Mouse (Mus musculus) adrenal gland (tissue): ENCODE data around the gene 1700016H13Rik.

Source experiments
- intact Hi-C: fragments of 180-260 bp; cut with DNase I; formaldehyde crosslinking; loops from one replicate; pipeline ENCODE4 v1.15.1; 2025

Gene 1700016H13Rik

GRCm38 (mm10) chr5:103612316-103612715, 43.5 kb downstream of the 1700016H13Rik start:
- intact Hi-C loops, result no loop called here

- intact Hi-C loops, result no loop called here
Measured at GRCm38 (mm10) chr5:103610856-103611472, 44.8 kb downstream of the 1700016H13Rik start.

- intact Hi-C loops, result no loop called here
Measured at GRCm38 (mm10) chr5:103610148-103610547, 45.7 kb downstream of the 1700016H13Rik start.

GRCm38 (mm10) chr5:103605707-103606106, 50.1 kb downstream of the 1700016H13Rik start:
- intact Hi-C loops, result no loop called here

GRCm38 (mm10) chr5:103603115-103603893, 52.5 kb downstream of the 1700016H13Rik start:
- intact Hi-C loops, result no loop called here

GRCm38 (mm10) chr5:103598881-103599280, 56.9 kb downstream of the 1700016H13Rik start:
- intact Hi-C loops, result no loop called here

- intact Hi-C loops, result no loop called here
Measured at GRCm38 (mm10) chr5:103598264-103598663, 57.5 kb downstream of the 1700016H13Rik start.
